Mouse (Mus musculus) retina, postnatal 1 day (tissue): ENCODE data around the gene Tnfrsf21.

Experiments used
- DNase-seq: peaks from one replicate; pipeline ENCODE4 v3.0.0-alpha.2; 2012

Gene Tnfrsf21

DNA sequence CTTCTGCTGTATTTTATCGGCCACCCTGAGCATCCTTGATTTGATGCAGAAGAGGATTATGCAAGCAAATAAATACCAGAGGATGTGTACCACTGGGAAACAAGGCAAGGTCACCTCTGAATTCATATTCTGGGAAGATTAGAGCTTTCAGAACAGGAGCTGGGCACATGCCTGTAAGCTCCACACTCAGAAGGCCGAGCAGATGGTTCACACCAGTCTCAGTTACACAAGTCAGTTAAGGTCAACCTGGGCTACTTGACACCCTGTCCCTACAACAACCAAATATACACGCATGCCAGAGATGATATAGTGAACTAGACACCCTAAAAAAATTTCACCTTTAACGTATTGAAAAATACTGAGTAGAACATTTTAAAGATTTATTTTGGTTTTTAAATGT lies 116.8 kb downstream of the Tnfrsf21 start:
- no peak for DNase-seq

- DNase-seq, result no peak
Measured at GRCm38 (mm10) chr17:43134991-43135390, 118.6 kb downstream of the Tnfrsf21 start.

- DNase-seq, result no peak
Measured at GRCm38 (mm10) chr17:43135398-43136265, 119.3 kb downstream of the Tnfrsf21 start.

GRCm38 (mm10) chr17:43136720-43137119 lies 120.4 kb downstream of the Tnfrsf21 start:
- no peak for DNase-seq

DNA sequence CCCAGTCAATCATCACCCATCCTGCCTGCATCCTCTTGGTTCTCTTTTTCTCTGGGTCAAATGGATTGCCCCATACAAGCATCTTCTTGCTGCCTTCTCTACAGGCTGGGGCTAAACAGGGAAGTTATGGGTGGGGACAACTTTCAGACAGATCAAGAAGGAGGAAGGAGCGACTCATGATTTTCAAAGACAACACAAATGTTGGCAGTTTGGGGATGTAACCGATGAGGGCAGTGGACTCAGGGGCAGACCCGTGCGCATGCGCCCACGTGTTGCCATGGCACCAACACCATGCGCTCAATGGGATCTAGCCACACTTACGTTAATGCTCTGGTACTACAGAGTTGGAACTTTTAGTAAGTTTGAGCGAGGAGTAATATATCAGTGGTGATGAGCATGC lies 121.5 kb downstream of the Tnfrsf21 start:
- DNase-seq, result no peak

DNA sequence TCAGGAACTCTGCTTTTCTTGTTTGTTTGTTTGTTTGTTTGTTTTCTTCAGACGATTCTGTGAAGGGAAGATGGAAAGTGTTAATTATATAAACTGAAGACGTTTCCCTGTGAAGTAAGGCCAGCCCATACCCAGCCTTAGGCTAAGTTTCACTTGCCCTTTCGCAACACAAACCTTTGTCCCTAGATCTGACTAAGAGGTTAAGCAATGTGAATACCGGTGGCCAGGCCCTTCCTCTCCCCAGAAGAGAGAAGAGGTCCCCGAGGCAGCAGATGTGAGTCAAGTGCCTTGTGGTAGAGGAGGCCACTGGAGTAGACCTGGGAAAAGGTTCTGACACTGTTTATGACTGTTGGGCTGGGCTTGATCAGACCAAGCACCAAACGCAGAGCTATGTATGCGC lies 122.0 kb downstream of the Tnfrsf21 start:
- DNase-seq, result no peak
